Mouse (Mus musculus) forebrain, embryonic 15.5 days (tissue): ENCODE data around the gene Col24a1. TPM values are rescaled to one million over a fixed set of nuclear protein-coding genes. Genes with fewer than 3 reads are reported as not detected.

ENCODE experiments used
- ATAC-seq: fragments of 200-750 bp; cut with Nextera tagmentation; replicated peaks from 2 replicates; pipeline ENCODE4 v1.8.0; 2017; ENCODE audit warnings: mild to moderate bottlenecking, moderate TSS enrichment, moderate library complexity
- H3K27ac ChIP-seq: fragments of 300-500 bp; sonication (generic); replicated peaks from 2 replicates; pipeline ENCODE4 v1.5.1; 2015; ENCODE audit warnings: mild to moderate bottlenecking, inconsistent platforms
- H3K27me3 ChIP-seq: fragments of 300-500 bp; sonication (generic); 2 replicates; pipeline ENCODE4 v1.6.1; 2015; ENCODE audit warnings: inconsistent platforms
- H3K36me3 ChIP-seq: fragments of 300-500 bp; sonication (generic); 2 replicates; pipeline ENCODE4 v1.6.1; 2015; ENCODE audit warnings: mild to moderate bottlenecking, inconsistent platforms
- H3K4me1 ChIP-seq: fragments of 300-500 bp; sonication (generic); 2 replicates; pipeline ENCODE4 v1.6.1; 2015; ENCODE audit warnings: inconsistent platforms
- H3K4me2 ChIP-seq: fragments of 300-500 bp; sonication (generic); replicated peaks from 2 replicates; pipeline ENCODE4 v1.6.1; 2015; ENCODE audit warnings: mild to moderate bottlenecking, inconsistent platforms
- H3K4me3 ChIP-seq: fragments of 300-500 bp; sonication (generic); 2 replicates; pipeline ENCODE4 v1.5.1; 2015; ENCODE audit warnings: mild to moderate bottlenecking, inconsistent platforms
- H3K9ac ChIP-seq: fragments of 300-500 bp; sonication (generic); replicated peaks from 2 replicates; pipeline ENCODE4 v1.6.1; 2015; ENCODE audit warnings: mild to moderate bottlenecking, inconsistent platforms
- H3K9me3 ChIP-seq: fragments of 300-500 bp; sonication (generic); 2 replicates; pipeline ENCODE4 v1.6.1; 2016; ENCODE audit warnings: inconsistent platforms
- WGBS: fragments of 180-500 bp; shearing (Covaris S2); methylation state at CpG from one replicate; pipeline ENCODE4 v1.1.7; 2015; ENCODE audit warnings: mixed read lengths; 5-methylcytosine and 5-hydroxymethylcytosine counted together
- polyA plus RNA-seq: library from polyadenylated mRNA; unstranded; fragments of >200 nt; fragmentation: Nextera tagmentation; extraction: Ambion mirVana; gene quantifications from 2 replicates; pipeline ENCODE4 v1.2.1, GENCODE M21; 2015

The Col24a1 gene
- polyA plus RNA-seq, 1 experiment from 2014 or later = 0.31 TPM

- ATAC-seq = no peak
- 90% methylated on average over 5 of the region's 5 CpGs for WGBS
Observed at GRCm38 (mm10) chr3:145305311-145305710, 13.0 kb downstream of the Col24a1 start.

GRCm38 (mm10) chr3:145307209-145307608, 14.9 kb downstream of the Col24a1 start:
- no peak overlapping the region for H3K27ac ChIP-seq
- no peak overlapping the region for H3K9ac ChIP-seq
- ATAC-seq = no peak
- H3K4me1 ChIP-seq = no peaks in the 10 kb centered on the region
- H3K4me2 ChIP-seq = no peak overlapping the region
- WGBS = 90% methylated on average over 3 of the region's 3 CpGs
- H3K4me3 ChIP-seq = no peak overlapping the region
- no peaks in the 10 kb centered on the region for H3K36me3 ChIP-seq
- no peaks in the 10 kb centered on the region for H3K27me3 ChIP-seq
- H3K9me3 ChIP-seq = no peaks in the 10 kb centered on the region

More at GRCm38 (mm10) chr3:145305311-145305710, 13.0 kb downstream of the Col24a1 start:
- H3K4me3 ChIP-seq = no peak overlapping the region
- no peaks in the 10 kb centered on the region for H3K36me3 ChIP-seq
- H3K27ac ChIP-seq = no peak overlapping the region
- H3K9me3 ChIP-seq = no peaks in the 10 kb centered on the region
- no peaks in the 10 kb centered on the region for H3K27me3 ChIP-seq
- H3K9ac ChIP-seq = no peak overlapping the region
- no peaks in the 10 kb centered on the region for H3K4me1 ChIP-seq
- no peak overlapping the region for H3K4me2 ChIP-seq

GRCm38 (mm10) chr3:145320587-145321274, 28.5 kb downstream of the Col24a1 start:
- H3K4me3 ChIP-seq = no peak overlapping the region
- no peak overlapping the region for H3K27ac ChIP-seq
- no peak overlapping the region for H3K4me2 ChIP-seq
- no peaks in the 10 kb centered on the region for H3K9me3 ChIP-seq
- ATAC-seq = no peak
- H3K4me1 ChIP-seq = no peaks in the 10 kb centered on the region
- WGBS = 68% methylated on average over 14 of the region's 14 CpGs
- H3K27me3 ChIP-seq = no peaks in the 10 kb centered on the region
- H3K36me3 ChIP-seq = no peaks in the 10 kb centered on the region
- no peak overlapping the region for H3K9ac ChIP-seq

- H3K4me1 ChIP-seq = no peaks in the 10 kb centered on the region
- H3K9me3 ChIP-seq = no peaks in the 10 kb centered on the region
- H3K4me3 ChIP-seq = no peak overlapping the region
- ATAC-seq = no peak
- H3K9ac ChIP-seq = no peak overlapping the region
- H3K27ac ChIP-seq = no peak overlapping the region
- no peaks in the 10 kb centered on the region for H3K36me3 ChIP-seq
- WGBS = 92% methylated on average over 3 of the region's 3 CpGs
- no peaks in the 10 kb centered on the region for H3K27me3 ChIP-seq
- H3K4me2 ChIP-seq = no peak overlapping the region
Observed at GRCm38 (mm10) chr3:145325402-145325801, 33.1 kb downstream of the Col24a1 start.

- Histone ChIP-seq H3K4me1 (no peaks in the 10 kb centered on the region), H3K9ac (no peak overlapping the region), H3K9me3 (no peaks in the 10 kb centered on the region), H3K4me2 (no peak overlapping the region), H3K27me3 (no peaks in the 10 kb centered on the region), H3K36me3 (no peaks in the 10 kb centered on the region), H3K27ac (no peak overlapping the region), H3K4me3 (no peak overlapping the region)
- ATAC-seq = no peak
- WGBS = 58% methylated on average over 8 of the region's 8 CpGs
Observed at GRCm38 (mm10) chr3:145331642-145332041, 39.4 kb downstream of the Col24a1 start.

GRCm38 (mm10) chr3:145334046-145334445, 41.8 kb downstream of the Col24a1 start:
- no peak overlapping the region for H3K9ac ChIP-seq
- no peaks in the 10 kb centered on the region for H3K36me3 ChIP-seq
- no peak overlapping the region for H3K4me2 ChIP-seq
- 81% methylated on average over 3 of the region's 3 CpGs for WGBS
- no peak for ATAC-seq
- no peaks in the 10 kb centered on the region for H3K27me3 ChIP-seq
- H3K4me3 ChIP-seq = no peak overlapping the region
- no peak overlapping the region for H3K27ac ChIP-seq
- H3K4me1 ChIP-seq = no peaks in the 10 kb centered on the region
- no peaks in the 10 kb centered on the region for H3K9me3 ChIP-seq

- Histone ChIP-seq H3K36me3 (no peaks in the 10 kb centered on the region), H3K9ac (no peak overlapping the region), H3K27ac (no peak overlapping the region), H3K4me2 (no peak overlapping the region), H3K9me3 (no peaks in the 10 kb centered on the region), H3K4me1 (no peaks in the 10 kb centered on the region), H3K4me3 (no peak overlapping the region), H3K27me3 (no peaks in the 10 kb centered on the region)
- no peak for ATAC-seq
- WGBS = 45% methylated on average over 2 of the region's 2 CpGs
Observed at GRCm38 (mm10) chr3:145337161-145337560, 44.9 kb downstream of the Col24a1 start.

GRCm38 (mm10) chr3:145339851-145340499, 47.7 kb downstream of the Col24a1 start:
- Histone ChIP-seq H3K4me1 (no peaks in the 10 kb centered on the region), H3K4me2 (no peak overlapping the region), H3K36me3 (no peaks in the 10 kb centered on the region), H3K27me3 (no peaks in the 10 kb centered on the region), H3K4me3 (no peak overlapping the region), H3K9ac (no peak overlapping the region), H3K27ac (no peak overlapping the region), H3K9me3 (no peaks in the 10 kb centered on the region)
- no peak for ATAC-seq
- 89% methylated on average over 10 of the region's 10 CpGs for WGBS

- no peaks in the 10 kb centered on the region for H3K9me3 ChIP-seq
- H3K36me3 ChIP-seq = no peaks in the 10 kb centered on the region
- H3K4me2 ChIP-seq = no peak overlapping the region
- H3K27ac ChIP-seq = no peak overlapping the region
- H3K4me3 ChIP-seq = no peak overlapping the region
- ATAC-seq = no peak
- 94% methylated on average over 3 of the region's 3 CpGs for WGBS
- no peak overlapping the region for H3K9ac ChIP-seq
- no peaks in the 10 kb centered on the region for H3K4me1 ChIP-seq
- H3K27me3 ChIP-seq = no peaks in the 10 kb centered on the region
Observed at GRCm38 (mm10) chr3:145348690-145349089, 56.4 kb downstream of the Col24a1 start.

- no peak for ATAC-seq
- no peaks in the 10 kb centered on the region for H3K27me3 ChIP-seq
- no peaks in the 10 kb centered on the region for H3K4me1 ChIP-seq
- H3K9ac ChIP-seq = no peak overlapping the region
- 72% methylated on average over 3 of the region's 3 CpGs for WGBS
- no peak overlapping the region for H3K4me2 ChIP-seq
- no peak overlapping the region for H3K27ac ChIP-seq
- H3K9me3 ChIP-seq = no peaks in the 10 kb centered on the region
- H3K4me3 ChIP-seq = no peak overlapping the region
- H3K36me3 ChIP-seq = no peaks in the 10 kb centered on the region
Observed at GRCm38 (mm10) chr3:145353951-145354350, 61.7 kb downstream of the Col24a1 start.

GRCm38 (mm10) chr3:145356865-145357487, 64.7 kb downstream of the Col24a1 start:
- 91% methylated on average over 6 of the region's 6 CpGs for WGBS
- H3K4me1 ChIP-seq = no peaks in the 10 kb centered on the region

GRCm38 (mm10) chr3:145365227-145365626, 73.0 kb downstream of the Col24a1 start:
- no peak for ATAC-seq
- no peak overlapping the region for H3K4me3 ChIP-seq
- H3K36me3 ChIP-seq = no peaks in the 10 kb centered on the region
- 46% methylated on average over 3 of the region's 3 CpGs for WGBS
- H3K9ac ChIP-seq = no peak overlapping the region
- H3K27me3 ChIP-seq = no peaks in the 10 kb centered on the region
- no peak overlapping the region for H3K27ac ChIP-seq
- no peaks in the 10 kb centered on the region for H3K4me1 ChIP-seq
- H3K9me3 ChIP-seq = no peaks in the 10 kb centered on the region
- no peak overlapping the region for H3K4me2 ChIP-seq

More at GRCm38 (mm10) chr3:145356865-145357487, 64.7 kb downstream of the Col24a1 start:
- H3K36me3 ChIP-seq = no peaks in the 10 kb centered on the region
- no peaks in the 10 kb centered on the region for H3K27me3 ChIP-seq
- no peak overlapping the region for H3K4me2 ChIP-seq
- no peak overlapping the region for H3K4me3 ChIP-seq
- no peak overlapping the region for H3K27ac ChIP-seq
- H3K9me3 ChIP-seq = no peaks in the 10 kb centered on the region
- no peak overlapping the region for H3K9ac ChIP-seq
- no peak for ATAC-seq
